27 mouse cellular contexts compared by ENCODE assay signal in the genomic region with DNA sequence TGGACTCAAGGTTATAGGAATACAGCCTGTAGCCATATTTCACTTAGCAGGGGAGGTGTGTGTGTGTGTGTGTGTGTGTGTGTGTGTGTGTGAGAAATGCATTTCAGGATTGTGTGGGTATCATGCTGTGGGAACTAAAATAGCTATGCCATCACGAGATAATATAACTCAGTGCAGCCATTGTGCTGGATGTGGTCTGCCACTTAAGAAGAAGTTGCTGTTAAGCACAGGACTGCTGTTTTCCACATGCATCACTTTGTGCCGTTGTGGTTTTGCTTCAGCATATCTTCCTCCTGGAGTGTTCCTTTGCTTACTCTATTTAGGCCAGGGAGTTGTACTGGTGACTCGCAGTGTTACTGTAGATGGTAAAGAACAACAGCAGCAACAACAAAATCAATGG. TPM values are rescaled to one million over a fixed set of nuclear protein-coding genes. Genes with fewer than 3 reads are reported as not detected.
DNase-seq lines count a peak whose midpoint lies in the region; ATAC-seq and TF ChIP-seq lines count a peak whose summit lies in the region.
"Had no signal": no experiment of that assay in that cellular context is flagged by ENCODE, and none has a peak within 500 bp of the region (broad histone marks: within the 10 kb centered on the region; RNA-seq: fewer than 3 reads in every experiment).

No protein-coding gene starts in this region.

- H3K27me3 ChIP-seq in heart, embryonic 12.5 days (replicated peaks): no peaks in the 10 kb centered on the region
- H3K27me3 ChIP-seq in heart, embryonic 10.5 days (ENCODE audit: insufficient read depth, poor library complexity, severe bottlenecking): no peaks in the 10 kb centered on the region
- no peaks in the 10 kb centered on the region for H3K27me3 ChIP-seq in heart, postnatal 0 days (ENCODE audit: control insufficient read depth, insufficient read depth, low read length)
- H3K27me3 ChIP-seq in heart, adult 2 months (ENCODE audit: control insufficient read depth, insufficient read depth, low read length): no peaks in the 10 kb centered on the region
- H3K27me3 ChIP-seq: embryonic facial prominence, embryonic 15.5 days; hindbrain, embryonic 15.5 days; Patski had no signal

- no peak for TF ChIP-seq POLR2A in heart, adult 2 months (IDR thresholded peaks at IDR 0.05; ENCODE audit: insufficient read depth, low read depth, low read length)

- no peak overlapping the region for H3K9ac ChIP-seq in heart, embryonic 12.5 days
- H3K9ac ChIP-seq in heart, postnatal 0 days (replicated peaks; ENCODE audit: low read depth, low read length): no peak overlapping the region
- H3K9ac ChIP-seq in heart, adult 2 months (ENCODE audit: low read depth, low read length): no peak overlapping the region
- H3K9ac ChIP-seq: embryonic facial prominence, embryonic 15.5 days; hindbrain, embryonic 15.5 days had no signal

- no peak for DNase-seq in heart, embryonic 10.5 days (ENCODE audit: low spot score)
- no peak for DNase-seq in heart, postnatal 0 days (ENCODE audit: low spot score)
- DNase-seq in heart, adult 2 months: no peak
- DNase-seq in right cerebral cortex, postnatal 36 days (ENCODE audit: low spot score in 2 of 2): no peak
- no peak for DNase-seq in spleen, postnatal 10 days (ENCODE audit: low spot score in 2 of 2)
- DNase-seq: adrenal gland, adult 8-10 months; adrenal gland, postnatal 36 days; cerebellum, adult 2 months; cerebellum, postnatal 14 days; embryo, embryonic 11 days; gastrocnemius, postnatal 36 days; heart, adult 18-20 months; heart, postnatal 10 days; kidney, adult 11 months had no signal

- H3K4me1 ChIP-seq in heart, embryonic 12.5 days (replicated peaks): peaks cover 20% of the 10 kb centered on the region
- H3K4me1 ChIP-seq in heart, embryonic 10.5 days: peaks cover 9% of the 10 kb centered on the region; the same call in 1 of the 2 replicates
- no peaks in the 10 kb centered on the region for H3K4me1 ChIP-seq in heart, postnatal 0 days (ENCODE audit: control insufficient read depth, insufficient read depth)
- H3K4me1 ChIP-seq in heart, adult 2 months (ENCODE audit: control insufficient read depth, insufficient read depth, low read length): 0 out of 2 replicates have a peak, but pooled peaks cover 2% of the 10 kb centered on the region
- H3K4me1 ChIP-seq: embryonic facial prominence, embryonic 15.5 days; forebrain, embryonic 10.5 days; hindbrain, embryonic 15.5 days had no signal

- no peak for ATAC-seq in heart, embryonic 12.5 days (ENCODE audit: insufficient number of reproducible peaks, low FRiP score)
- peak; percentile 49 for ATAC-seq in heart, postnatal 0 days (ENCODE audit: insufficient read depth, low read depth)
- peak; percentile 58 for ATAC-seq in CD4-positive, CD25-positive, alpha-beta regulatory T cell, adult 4 months
- peak; percentile 37 for ATAC-seq in inflammation-experienced regulatory T-cells, adult 6 months
- ATAC-seq: forebrain, embryonic 14.5 days; Patski had no signal

- no peak overlapping the region for H3K4me2 ChIP-seq in heart, embryonic 12.5 days
- H3K4me2 ChIP-seq in heart, postnatal 0 days (ENCODE audit: low read depth, low read length): no peak overlapping the region
- H3K4me2 ChIP-seq: embryonic facial prominence, embryonic 15.5 days; hindbrain, embryonic 15.5 days had no signal

- intact Hi-C loops in heart, adult 2 months (cut with DNase I): no loop called here

- H3K4me3 ChIP-seq in heart, embryonic 12.5 days: no peak overlapping the region
- H3K4me3 ChIP-seq in heart, embryonic 10.5 days: no peak overlapping the region
- H3K4me3 ChIP-seq in heart, postnatal 0 days (ENCODE audit: low read depth, low read length): no peak overlapping the region
- H3K4me3 ChIP-seq in heart, adult 2 months: no peak overlapping the region
- H3K4me3 ChIP-seq: embryonic facial prominence, embryonic 15.5 days; erythroblast, embryonic 14.5 days; forebrain, embryonic 10.5 days; hindbrain, embryonic 15.5 days had no signal

- no peak for TF ChIP-seq EP300 in heart, postnatal 0 days (IDR thresholded peaks at IDR 0.05; ENCODE audit: low read depth)
- no peak for TF ChIP-seq EP300 in heart, adult 2 months (IDR thresholded peaks at IDR 0.05; ENCODE audit: insufficient read depth, low read depth, low read length)

- peak overlapping the region; percentile 39; the same call in 1 of the 2 replicates for H3K27ac ChIP-seq in heart, embryonic 12.5 days (ENCODE audit: poor library complexity, severe bottlenecking)
- H3K27ac ChIP-seq in heart, embryonic 10.5 days: no peak overlapping the region
- H3K27ac ChIP-seq in heart, postnatal 0 days (ENCODE audit: low read depth): no peak overlapping the region
- H3K27ac ChIP-seq in heart, adult 2 months: no peak overlapping the region
- H3K27ac ChIP-seq: embryonic facial prominence, embryonic 15.5 days; forebrain, embryonic 10.5 days; hindbrain, embryonic 15.5 days had no signal

- H3K36me3 ChIP-seq in heart, embryonic 12.5 days: peaks cover 31% of the 10 kb centered on the region
- H3K36me3 ChIP-seq in heart, embryonic 10.5 days: peaks cover 44% of the 10 kb centered on the region
- peaks cover 50% of the 10 kb centered on the region for H3K36me3 ChIP-seq in heart, postnatal 0 days (replicated peaks; ENCODE audit: control insufficient read depth, insufficient read depth, low read length)
- H3K36me3 ChIP-seq in heart, adult 2 months (ENCODE audit: control insufficient read depth, insufficient read depth, low read length): peaks cover 2% of the 10 kb centered on the region; the same call in 1 of the 2 replicates

- WGBS in heart, embryonic 12.5 days: 55% methylated on average over 3 of the region's 3 CpGs
- 65% methylated on average over 3 of the region's 3 CpGs for WGBS in heart, embryonic 10.5 days
- 39% methylated on average over 3 of the region's 3 CpGs for WGBS in heart, postnatal 0 days
- WGBS in heart, adult 2 months: 70% methylated on average over 3 of the region's 3 CpGs

- no peak for TF ChIP-seq CTCF in heart, postnatal 0 days (IDR thresholded peaks at IDR 0.05; ENCODE audit: low read depth)
- no peak for TF ChIP-seq CTCF in heart, adult 2 months (IDR thresholded peaks at IDR 0.05)

- no peaks in the 10 kb centered on the region for H3K79me2 ChIP-seq in heart, adult 2 months (replicated peaks; ENCODE audit: control insufficient read depth, insufficient read depth, low read length)

- no peaks in the 10 kb centered on the region for H3K9me3 ChIP-seq in heart, embryonic 12.5 days (replicated peaks)
- H3K9me3 ChIP-seq in heart, embryonic 10.5 days: no peaks in the 10 kb centered on the region
- no peaks in the 10 kb centered on the region for H3K9me3 ChIP-seq in heart, postnatal 0 days (replicated peaks; ENCODE audit: control insufficient read depth, low read length)
- H3K9me3 ChIP-seq: embryonic facial prominence, embryonic 15.5 days; forebrain, embryonic 10.5 days; hindbrain, embryonic 15.5 days had no signal

RNA-seq across cellular contexts. Expression of a gene that starts 43.9 kb away (rescaled TPM):
- polyA plus RNA-seq in heart, embryonic 12.5 days (2016; fragmentation: Nextera tagmentation; extraction: Ambion mirVana): 6.3 and 7.0 TPM in 2 replicates
- polyA plus RNA-seq in heart, embryonic 10.5 days (2016; fragmentation: Nextera tagmentation; extraction: Ambion mirVana): 3.9 and 4.4 TPM in 2 replicates
- 14.4 and 26.0 TPM in 2 replicates for total RNA-seq in heart, postnatal 0 days (2014; rRNA removed; ENCODE audit: low replicate concordance)
- polyA plus RNA-seq in heart, postnatal 0 days (2015; fragmentation: Nextera tagmentation; extraction: Ambion mirVana): 3.9 and 4.5 TPM in 2 replicates
- total RNA-seq in heart, adult 2 months (2021): 10 to 100 TPM; 41.1 to 51.1 TPM
- 6.5 and 13.2 TPM in 2 replicates for polyA plus RNA-seq in heart, adult 2 months (2012; rRNA removed)
- 10 to 100 TPM; 21.6 to 27.3 TPM for polyA plus RNA-seq in CD4-positive, CD25-positive, alpha-beta regulatory T cell, adult 4 months (2017; shearing (Covaris generic))
- 10 to 100 TPM; 15.4 to 24.0 (median 19.5) TPM for polyA plus RNA-seq in inflammation-experienced regulatory T-cells, adult 6 months (2017; shearing (Covaris generic))

RNA-seq across cellular contexts. Expression of a gene that starts 52.0 kb away (rescaled TPM):
- polyA plus RNA-seq in heart, embryonic 12.5 days (2016; fragmentation: Nextera tagmentation; extraction: Ambion mirVana): 0.22 and 0.28 TPM in 2 replicates
- 0.49 and 0.65 TPM in 2 replicates for polyA plus RNA-seq in heart, embryonic 10.5 days (2016; fragmentation: Nextera tagmentation; extraction: Ambion mirVana)
- not detected in 2 replicates for total RNA-seq in heart, postnatal 0 days (2014; rRNA removed; ENCODE audit: low replicate concordance)
- not detected in 2 replicates for polyA plus RNA-seq in heart, postnatal 0 days (2015; fragmentation: Nextera tagmentation; extraction: Ambion mirVana)
- total RNA-seq in heart, adult 2 months (2021): not detected
- polyA plus RNA-seq in heart, adult 2 months (2012; rRNA removed): 0.08 TPM in 1 of 2 replicates, not detected in the other
- not detected for polyA plus RNA-seq in CD4-positive, CD25-positive, alpha-beta regulatory T cell, adult 4 months (2017; shearing (Covaris generic))
- polyA plus RNA-seq in inflammation-experienced regulatory T-cells, adult 6 months (2017; shearing (Covaris generic)): not detected
- total RNA-seq: adrenal gland, postnatal 36 days; common myeloid progenitor, adult 5-6 weeks; gastrocnemius, adult 8-10 months; heart, adult 18-20 months; heart, postnatal 10 days had no signal
- polyA plus RNA-seq: embryonic facial prominence, embryonic 11.5 days; forebrain, embryonic 10.5 days; hindbrain, embryonic 11.5 days had no signal
